ENCODE assay signal across 14 mouse cellular contexts in the genomic region with DNA sequence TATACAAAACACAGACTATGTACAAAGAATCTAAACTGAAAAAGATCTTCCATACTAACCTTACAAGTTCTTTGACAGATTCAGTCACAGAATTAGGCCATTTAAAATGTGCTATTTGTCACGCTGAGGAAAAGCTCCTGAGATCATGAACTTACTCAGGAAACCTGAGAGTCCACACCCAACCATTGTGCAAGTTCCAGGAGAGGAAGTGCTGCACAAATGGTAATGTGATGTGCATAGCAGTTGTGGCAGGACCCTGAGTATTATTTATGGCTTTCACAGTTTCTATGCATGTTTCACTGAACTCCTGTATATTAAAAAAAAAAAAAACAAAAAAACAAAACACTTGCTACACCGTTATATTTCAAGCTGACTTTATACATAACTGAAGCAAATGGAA.
DNase-seq lines count a peak whose midpoint lies in the region; ATAC-seq and TF ChIP-seq lines count a peak whose summit lies in the region.
"Had no signal": no experiment of that assay in that cellular context is flagged by ENCODE, and none has a peak within 500 bp of the region (broad histone marks: within the 10 kb centered on the region; RNA-seq: fewer than 3 reads in every experiment).

No protein-coding gene starts in this region.

- no peaks in the 10 kb centered on the region for H3K36me3 ChIP-seq in heart, adult 2 months (ENCODE audit: control insufficient read depth, insufficient read depth, low read length)
- H3K36me3 ChIP-seq in heart, embryonic 12.5 days: no peaks in the 10 kb centered on the region
- no peaks in the 10 kb centered on the region for H3K36me3 ChIP-seq in lung, embryonic 14.5 days (ENCODE audit: insufficient read depth)
- H3K36me3 ChIP-seq in forebrain, embryonic 11.5 days (ENCODE audit: control insufficient read depth, insufficient read depth, low read length): no peaks in the 10 kb centered on the region
- H3K36me3 ChIP-seq: heart, embryonic 13.5 days; limb, embryonic 10.5 days; stomach, embryonic 15.5 days had no signal

- peak in 1 of 2 experiments; percentile 49 for DNase-seq in heart, adult 2 months
- peak; percentile 46 for DNase-seq in lung, embryonic 14.5 days
- no peak for DNase-seq in lung, adult 2 months
- DNase-seq in kidney, postnatal 25 days: peak; percentile 25 to 65
- no peak for DNase-seq in forebrain, embryonic 11.5 days (ENCODE audit: low spot score)
- no peak for DNase-seq in frontal cortex, postnatal 14 days (ENCODE audit: low spot score in 2 of 2)
- DNase-seq: cerebellum, postnatal 36 days had no signal

- TF ChIP-seq CTCF in heart, adult 2 months (IDR thresholded peaks at IDR 0.05): no peak
- TF ChIP-seq CTCF in lung, embryonic 14.5 days (IDR thresholded peaks at IDR 0.05; ENCODE audit: low read depth): no peak
- TF ChIP-seq CTCF in lung, adult 2 months (IDR thresholded peaks at IDR 0.05; ENCODE audit: insufficient read depth, low read length): no peak

- no peaks in the 10 kb centered on the region for H3K27me3 ChIP-seq in heart, adult 2 months (ENCODE audit: control insufficient read depth, insufficient read depth, low read length)
- H3K27me3 ChIP-seq in heart, embryonic 12.5 days (replicated peaks): no peaks in the 10 kb centered on the region
- no peaks in the 10 kb centered on the region for H3K27me3 ChIP-seq in lung, embryonic 14.5 days (ENCODE audit: insufficient read depth, low read length)
- H3K27me3 ChIP-seq in forebrain, embryonic 11.5 days (ENCODE audit: control insufficient read depth, insufficient read depth, low read length): no peaks in the 10 kb centered on the region
- H3K27me3 ChIP-seq: CH12.LX; heart, embryonic 13.5 days; stomach, embryonic 15.5 days had no signal

- no peak overlapping the region for H3K4me3 ChIP-seq in heart, adult 2 months
- H3K4me3 ChIP-seq in heart, embryonic 12.5 days: no peak overlapping the region
- H3K4me3 ChIP-seq in lung, embryonic 14.5 days (ENCODE audit: low read depth, low read length): no peak overlapping the region
- H3K4me3 ChIP-seq in lung, adult 2 months (replicated peaks; ENCODE audit: extremely low read depth, low read depth, low read length): no peak overlapping the region
- H3K4me3 ChIP-seq in forebrain, embryonic 11.5 days (ENCODE audit: low read depth, low read length): no peak overlapping the region
- H3K4me3 ChIP-seq: heart, embryonic 13.5 days; limb, embryonic 10.5 days; stomach, embryonic 15.5 days had no signal

- H3K79me2 ChIP-seq in heart, adult 2 months (replicated peaks; ENCODE audit: control insufficient read depth, insufficient read depth, low read length): no peaks in the 10 kb centered on the region

- no peaks in the 10 kb centered on the region for H3K9me3 ChIP-seq in heart, embryonic 12.5 days (replicated peaks)
- no peaks in the 10 kb centered on the region for H3K9me3 ChIP-seq in lung, embryonic 14.5 days (ENCODE audit: low read depth, low read length)
- no peaks in the 10 kb centered on the region for H3K9me3 ChIP-seq in forebrain, embryonic 11.5 days (ENCODE audit: control insufficient read depth, low read length)
- H3K9me3 ChIP-seq: heart, embryonic 13.5 days; limb, embryonic 10.5 days; stomach, embryonic 15.5 days had no signal

- H3K4me2 ChIP-seq in heart, embryonic 12.5 days: no peak overlapping the region
- no peak overlapping the region for H3K4me2 ChIP-seq in lung, embryonic 14.5 days
- no peak overlapping the region for H3K4me2 ChIP-seq in forebrain, embryonic 11.5 days (ENCODE audit: low read depth, low read length, severe bottlenecking)
- H3K4me2 ChIP-seq: heart, embryonic 13.5 days; stomach, embryonic 15.5 days had no signal

- TF ChIP-seq EP300 in heart, adult 2 months (IDR thresholded peaks at IDR 0.05; ENCODE audit: insufficient read depth, low read depth, low read length): peak; percentile 87

- H3K4me1 ChIP-seq in heart, adult 2 months (ENCODE audit: control insufficient read depth, insufficient read depth, low read length): peaks cover 1% of the 10 kb centered on the region
- no peaks in the 10 kb centered on the region for H3K4me1 ChIP-seq in heart, embryonic 12.5 days (replicated peaks)
- H3K4me1 ChIP-seq in lung, embryonic 14.5 days (ENCODE audit: insufficient read depth): no peaks in the 10 kb centered on the region
- no peaks in the 10 kb centered on the region for H3K4me1 ChIP-seq in lung, adult 2 months (ENCODE audit: control insufficient read depth, insufficient read depth, low read length)
- no peaks in the 10 kb centered on the region for H3K4me1 ChIP-seq in forebrain, embryonic 11.5 days (replicated peaks; ENCODE audit: control insufficient read depth, insufficient read depth, low read length)
- H3K4me1 ChIP-seq: heart, embryonic 13.5 days; limb, embryonic 10.5 days; stomach, embryonic 15.5 days had no signal

- TF ChIP-seq POLR2A in heart, adult 2 months (IDR thresholded peaks at IDR 0.05; ENCODE audit: insufficient read depth, low read depth, low read length): peak; percentile 34; the same call in 1 of the 2 replicates
- TF ChIP-seq POLR2A in lung, adult 2 months (IDR thresholded peaks at IDR 0.05; ENCODE audit: borderline replicate concordance, extremely low read depth, low read depth, low read length): no peak

- 30% methylated on average over 2 of the region's 2 CpGs for WGBS in heart, adult 2 months
- 67% methylated on average over 2 of the region's 2 CpGs for WGBS in heart, embryonic 12.5 days
- WGBS in lung, embryonic 14.5 days: 61% methylated on average over 2 of the region's 2 CpGs
- 31% methylated on average over 2 of the region's 2 CpGs for WGBS in lung, adult 2 months
- 83% methylated on average over 2 of the region's 2 CpGs for WGBS in forebrain, embryonic 11.5 days

- H3K9ac ChIP-seq in heart, adult 2 months (ENCODE audit: low read depth, low read length): no peak overlapping the region
- H3K9ac ChIP-seq in heart, embryonic 12.5 days: no peak overlapping the region
- no peak overlapping the region for H3K9ac ChIP-seq in lung, embryonic 14.5 days
- no peak overlapping the region for H3K9ac ChIP-seq in forebrain, embryonic 11.5 days (ENCODE audit: low read length)
- H3K9ac ChIP-seq: heart, embryonic 13.5 days; liver, embryonic 14.5 days; stomach, embryonic 15.5 days had no signal

- ATAC-seq in heart, embryonic 12.5 days (ENCODE audit: insufficient number of reproducible peaks, low FRiP score): no peak
- no peak for ATAC-seq in lung, embryonic 14.5 days (ENCODE audit: insufficient read depth)
- ATAC-seq in forebrain, embryonic 11.5 days (replicated peaks; ENCODE audit: low FRiP score): no peak
- ATAC-seq: forebrain, embryonic 16.5 days had no signal

- peak overlapping the region; percentile 94 for H3K27ac ChIP-seq in heart, adult 2 months
- no peak overlapping the region for H3K27ac ChIP-seq in heart, embryonic 12.5 days (ENCODE audit: poor library complexity, severe bottlenecking)
- H3K27ac ChIP-seq in lung, embryonic 14.5 days (ENCODE audit: low read depth): no peak overlapping the region
- H3K27ac ChIP-seq in forebrain, embryonic 11.5 days (ENCODE audit: low read depth, low read length): no peak overlapping the region
- H3K27ac ChIP-seq: heart, embryonic 13.5 days; limb, embryonic 10.5 days; liver, embryonic 14.5 days; stomach, embryonic 15.5 days had no signal

- intact Hi-C loops in heart, adult 2 months (cut with DNase I): loop anchor here (1.0 to 2.0 kb wide), 3 partner anchors 22 to 199 kb away; partner anchors contain the start of gene Rassf9

Comparison
In these comparisons a context has a peak if more than half of its experiments do, and no peak if none do; other contexts are left out.
1. DNase-seq: peak in lung, embryonic 14.5 days (single experiment) and kidney, postnatal 25 days (2 of 2); none in lung, adult 2 months (single experiment), forebrain, embryonic 11.5 days (single experiment) and frontal cortex, postnatal 14 days (0 of 2).